Mouse (Mus musculus) midbrain, embryonic 10.5 days (tissue): ENCODE data around the gene Pnck. TPM values are rescaled to one million over a fixed set of nuclear protein-coding genes. Genes with fewer than 3 reads are reported as not detected.

Experiments used
- DNase-seq: peaks from one replicate; pipeline ENCODE4 v3.0.0-alpha.2; 2017; ENCODE audit warnings: low spot score
- H3K27ac ChIP-seq: fragments of 300-500 bp; sonication (generic); replicated peaks from 2 replicates; pipeline ENCODE4 v1.5.1; 2016; ENCODE audit warnings: mild to moderate bottlenecking
- H3K27me3 ChIP-seq: fragments of 300-500 bp; sonication (generic); 2 replicates; pipeline ENCODE4 v1.6.1; 2016; ENCODE audit warnings: low read depth, mild to moderate bottlenecking; ENCODE audit not compliant: poor library complexity, severe bottlenecking
- H3K36me3 ChIP-seq: fragments of 300-500 bp; sonication (generic); 2 replicates; pipeline ENCODE4 v1.6.1; 2016; ENCODE audit warnings: mild to moderate bottlenecking, moderate library complexity
- H3K4me1 ChIP-seq: fragments of 300-500 bp; sonication (generic); 2 replicates; pipeline ENCODE4 v1.6.1; 2016
- H3K4me3 ChIP-seq: fragments of 300-500 bp; sonication (generic); 2 replicates; pipeline ENCODE4 v1.5.1; 2016; ENCODE audit warnings: mild to moderate bottlenecking, moderate library complexity
- H3K9me3 ChIP-seq: fragments of 300-500 bp; sonication (generic); replicated peaks from 2 replicates; pipeline ENCODE4 v1.6.1; 2016; ENCODE audit warnings: mild to moderate bottlenecking
- WGBS: fragments of 180-500 bp; shearing (Covaris S2); methylation state at CpG from one replicate; pipeline ENCODE4 v1.1.7; 2016; 5-methylcytosine and 5-hydroxymethylcytosine counted together
- polyA plus RNA-seq: library from polyadenylated mRNA; unstranded; fragments of >200 nt; fragmentation: Nextera tagmentation; extraction: Ambion mirVana; gene quantifications from 2 replicates; pipeline ENCODE4 v1.2.1, GENCODE M21; 2016

The Pnck gene
- polyA plus RNA-seq, 1 experiment from 2014 or later = 7.0 TPM

DNA sequence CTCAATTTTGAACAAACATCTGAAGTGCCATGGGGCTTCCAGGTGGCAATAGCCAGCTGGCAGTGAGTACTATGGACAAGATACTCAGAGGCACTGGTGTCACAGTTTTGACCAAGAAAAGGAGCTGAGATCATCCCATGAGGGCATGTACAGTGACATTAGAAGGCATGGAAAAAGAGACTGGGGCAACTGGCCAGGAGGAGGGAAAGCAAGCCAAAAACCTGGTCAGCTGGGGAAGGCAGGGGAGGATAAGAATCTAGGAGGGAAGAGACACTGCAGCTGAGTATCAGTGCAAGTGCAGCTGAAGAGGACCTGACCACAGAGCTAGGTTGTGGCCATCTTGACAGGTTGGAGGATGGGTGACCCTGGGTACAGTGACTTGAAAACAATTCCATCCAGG is 32.9 kb downstream of the Pnck start:
- Histone ChIP-seq H3K27me3 (peaks cover 61% of the 10 kb centered on the region), H3K4me3 (no peak overlapping the region), H3K9me3 (no peaks in the 10 kb centered on the region), H3K36me3 (no peaks in the 10 kb centered on the region), H3K27ac (no peak overlapping the region), H3K4me1 (no peaks in the 10 kb centered on the region)
- no peak for DNase-seq

DNA sequence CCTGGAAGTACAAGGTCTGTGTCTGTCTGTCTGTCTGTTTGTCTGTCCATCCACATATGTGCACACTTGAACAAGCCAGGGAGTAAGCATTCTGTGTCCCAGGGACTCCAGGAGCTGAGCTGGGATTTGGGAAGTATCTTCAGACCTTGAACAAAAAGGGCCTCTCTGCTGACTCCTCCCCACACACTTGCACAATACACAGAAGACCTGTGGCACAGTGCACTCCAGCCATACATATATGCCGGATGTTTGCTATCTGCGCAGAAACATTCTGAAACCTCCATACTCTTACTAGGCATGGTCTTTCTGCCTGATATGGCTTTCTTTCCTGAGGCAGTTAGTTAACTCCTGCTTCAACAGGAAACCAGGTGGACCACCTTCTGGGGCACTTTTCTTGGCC is 40.0 kb downstream of the Pnck start:
- no peak for DNase-seq
- Histone ChIP-seq H3K36me3 (no peaks in the 10 kb centered on the region), H3K4me1 (no peaks in the 10 kb centered on the region), H3K4me3 (no peak overlapping the region), H3K27me3 (peaks cover 52% of the 10 kb centered on the region), H3K9me3 (no peaks in the 10 kb centered on the region), H3K27ac (no peak overlapping the region)
- WGBS = 93% methylated on average over 2 of the region's 2 CpGs

GRCm38 (mm10) chrX:73619401-73619800 is 40.5 kb downstream of the Pnck start:
- Histone ChIP-seq H3K27me3 (peaks cover 52% of the 10 kb centered on the region), H3K9me3 (no peaks in the 10 kb centered on the region), H3K4me3 (no peak overlapping the region), H3K4me1 (no peaks in the 10 kb centered on the region), H3K27ac (no peak overlapping the region), H3K36me3 (no peaks in the 10 kb centered on the region)
- DNase-seq = no peak

GRCm38 (mm10) chrX:73615876-73616275 is 44.0 kb downstream of the Pnck start:
- H3K27ac ChIP-seq = no peak overlapping the region
- no peak for DNase-seq
- H3K9me3 ChIP-seq = no peaks in the 10 kb centered on the region
- no peaks in the 10 kb centered on the region for H3K4me1 ChIP-seq
- 94% methylated on average over 1 of the region's 1 CpGs for WGBS
- no peaks in the 10 kb centered on the region for H3K36me3 ChIP-seq
- H3K4me3 ChIP-seq = no peak overlapping the region
- H3K27me3 ChIP-seq = peaks cover 58% of the 10 kb centered on the region

DNA sequence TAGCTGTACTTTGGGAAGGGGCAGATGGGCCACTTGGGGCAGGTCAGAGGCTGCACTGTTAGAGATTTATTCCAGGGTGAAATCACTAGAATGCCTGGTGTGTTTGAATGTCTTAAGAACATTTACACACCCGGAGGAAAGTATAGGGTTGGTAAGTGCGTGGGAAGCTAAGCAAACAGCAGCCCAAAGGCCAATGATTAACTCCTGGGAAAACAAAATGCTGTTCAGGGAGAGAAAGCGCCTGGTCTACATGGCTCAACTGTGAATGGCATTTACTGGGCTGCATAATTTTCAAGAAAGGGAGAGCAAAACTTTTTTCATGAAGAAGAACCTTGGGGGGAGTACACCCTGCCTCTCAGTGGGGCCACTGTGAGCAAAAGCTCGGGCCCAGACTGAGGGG is 46.3 kb downstream of the Pnck start:
- Histone ChIP-seq H3K36me3 (no peaks in the 10 kb centered on the region), H3K4me1 (no peaks in the 10 kb centered on the region), H3K9me3 (no peaks in the 10 kb centered on the region), H3K4me3 (no peak overlapping the region), H3K27ac (no peak overlapping the region), H3K27me3 (peaks cover 45% of the 10 kb centered on the region)
- WGBS = 71% methylated on average over 4 of the region's 4 CpGs
- DNase-seq = no peak

Other genes with a start within 250 kb of the Pnck start
- 0.06 and 0.11 TPM in 2 replicates for gene Zfp92, start 249.0 kb downstream of the Pnck start, polyA plus RNA-seq
- not detected in 2 replicates for gene Trex2, start 224.8 kb downstream of the Pnck start, polyA plus RNA-seq
- 83.6 and 85.0 TPM in 2 replicates for gene Haus7, start 201.1 kb downstream of the Pnck start, polyA plus RNA-seq
- gene Bgn, start 176.5 kb downstream of the Pnck start, polyA plus RNA-seq = 16.4 and 27.9 TPM in 2 replicates
- 0.17 and 0.19 TPM in 2 replicates for gene Atp2b3, start 157.0 kb downstream of the Pnck start, polyA plus RNA-seq
- gene Dusp9, start 20.7 kb downstream of the Pnck start, polyA plus RNA-seq = 16.6 and 32.4 TPM in 2 replicates
- gene Slc6a8, start 13.0 kb upstream of the Pnck start, polyA plus RNA-seq = 4.1 and 4.6 TPM in 2 replicates
- 144 and 157 TPM in 2 replicates for gene Bcap31, start 56.1 kb upstream of the Pnck start, polyA plus RNA-seq
- 10.9 and 11.5 TPM in 2 replicates for gene Abcd1, start 56.5 kb upstream of the Pnck start, polyA plus RNA-seq
- 0.04 and 0.12 TPM in 2 replicates for gene Plxnb3, start 97.0 kb upstream of the Pnck start, polyA plus RNA-seq
- 1.5 and 1.6 TPM in 2 replicates for gene Srpk3, start 114.3 kb upstream of the Pnck start, polyA plus RNA-seq
- gene Idh3g, start 126.8 kb upstream of the Pnck start, polyA plus RNA-seq = 185 and 192 TPM in 2 replicates
- gene Ssr4, start 126.9 kb upstream of the Pnck start, polyA plus RNA-seq = 122 and 123 TPM in 2 replicates
- gene Pdzd4, start 164.9 kb upstream of the Pnck start, polyA plus RNA-seq = 0.80 and 0.81 TPM in 2 replicates
- gene Avpr2, start 232.0 kb upstream of the Pnck start, polyA plus RNA-seq = 0.14 TPM in 1 of 2 replicates, not detected in the other
- gene L1cam, start 236.0 kb upstream of the Pnck start, polyA plus RNA-seq = 7.4 and 14.4 TPM in 2 replicates